Mouse (Mus musculus) cerebellum, adult 2 months (tissue): ENCODE data around the gene Prr5.

Experiments used
- CTCF ChIP-seq: fragments of 200-500 bp; IDR thresholded peaks from 2 replicates; pipeline ENCODE4 v1.5.1; 2011; ENCODE audit warnings: low read depth, mild to moderate bottlenecking, control low read depth, low read length, moderate library complexity, borderline replicate concordance; ENCODE audit not compliant: insufficient read depth
- POLR2A ChIP-seq: fragments of 200-500 bp; IDR thresholded peaks from 2 replicates; pipeline ENCODE4 v1.6.1; 2011; ENCODE audit warnings: low read length, control low read depth, borderline replicate concordance; ENCODE audit not compliant: insufficient read depth

DNA sequence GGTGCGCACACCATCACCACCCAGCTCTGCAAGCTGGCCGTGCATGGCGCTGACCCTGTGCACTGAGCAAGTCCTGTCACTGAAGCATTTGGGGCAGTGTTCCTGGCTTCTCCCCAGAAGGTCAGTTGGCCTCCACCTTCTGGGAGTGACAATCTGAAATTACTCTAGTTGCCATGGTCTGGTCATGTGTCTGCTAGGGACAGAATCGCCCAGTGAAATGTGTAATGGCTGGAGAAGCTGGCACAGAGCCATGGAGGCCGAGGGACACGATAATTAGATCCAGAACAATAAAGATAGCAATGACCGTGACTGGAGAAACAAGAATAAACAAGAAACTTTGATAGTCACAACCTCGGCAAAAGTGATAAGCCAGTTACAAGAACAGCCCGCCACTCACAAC is 44.5 kb upstream of the Prr5 start:
- TF ChIP-seq CTCF (no peak), POLR2A (no peak)
